Mouse (Mus musculus): Measurements from ENCODE around the gene Jmjd1c.
A peak's percentile ranks its signal among the peaks of the same experiment; 100 is the strongest.

The Jmjd1c gene

GRCm38 (mm10) chr10:67225528-67225927, 129.6 kb downstream of the Jmjd1c start:
- no peak for DNase-seq (ENCODE audit: low read depth, low spot score)

GRCm38 (mm10) chr10:67226109-67226508, 130.2 kb downstream of the Jmjd1c start:
- DNase-seq (ENCODE audit: low read depth, low spot score), result peak; percentile 60

- DNase-seq (ENCODE audit: low read depth, low spot score), result no peak
These were observed 130.6 kb downstream of the Jmjd1c start for GRCm38 (mm10) chr10:67226543-67226942.

- no peak for DNase-seq (ENCODE audit: low read depth, low spot score)
These were observed 134.5 kb downstream of the Jmjd1c start for GRCm38 (mm10) chr10:67230439-67230838.

- DNase-seq (ENCODE audit: low read depth, low spot score), result no peak
These were observed 151.2 kb downstream of the Jmjd1c start for GRCm38 (mm10) chr10:67247145-67247544.

- peak; percentile 57 for DNase-seq (ENCODE audit: low read depth, low spot score)
These were observed 153.6 kb downstream of the Jmjd1c start for GRCm38 (mm10) chr10:67249486-67249885.

- DNase-seq (ENCODE audit: low read depth, low spot score), result no peak
These were observed 154.9 kb downstream of the Jmjd1c start for GRCm38 (mm10) chr10:67250846-67251245.

- DNase-seq (ENCODE audit: low read depth, low spot score), result no peak
These were observed 156.4 kb downstream of the Jmjd1c start for GRCm38 (mm10) chr10:67252353-67252752.

- DNase-seq (ENCODE audit: low read depth, low spot score), result no peak
These were observed 157.2 kb downstream of the Jmjd1c start for GRCm38 (mm10) chr10:67253115-67253514.

GRCm38 (mm10) chr10:67264852-67265251, 168.9 kb downstream of the Jmjd1c start:
- DNase-seq (ENCODE audit: low read depth, low spot score), result no peak

- no peak for DNase-seq (ENCODE audit: low read depth, low spot score)
These were observed 180.0 kb downstream of the Jmjd1c start for GRCm38 (mm10) chr10:67275916-67276315.

- DNase-seq (ENCODE audit: low read depth, low spot score), result no peak
These were observed 185.9 kb downstream of the Jmjd1c start for GRCm38 (mm10) chr10:67281852-67282251.

GRCm38 (mm10) chr10:67282531-67282930, 186.6 kb downstream of the Jmjd1c start:
- DNase-seq (ENCODE audit: low read depth, low spot score), result no peak

- DNase-seq (ENCODE audit: low read depth, low spot score), result no peak
These were observed 187.6 kb downstream of the Jmjd1c start for GRCm38 (mm10) chr10:67283516-67283915.

- DNase-seq (ENCODE audit: low read depth, low spot score), result no peak
These were observed 188.4 kb downstream of the Jmjd1c start for GRCm38 (mm10) chr10:67284311-67284710.

- DNase-seq (ENCODE audit: low read depth, low spot score), result no peak
These were observed 188.8 kb downstream of the Jmjd1c start for GRCm38 (mm10) chr10:67284761-67285175.

GRCm38 (mm10) chr10:67285176-67285814, 189.4 kb downstream of the Jmjd1c start, which contains the start of gene Nrbf2:
TSS of gene Nrbf2 (minus strand) at chr10:67285305.
- peak; percentile 86 for DNase-seq (ENCODE audit: low read depth, low spot score)

GRCm38 (mm10) chr10:67287877-67288276, 192.0 kb downstream of the Jmjd1c start:
- peak; percentile 42 for DNase-seq (ENCODE audit: low read depth, low spot score)

GRCm38 (mm10) chr10:67290622-67291021, 194.7 kb downstream of the Jmjd1c start:
- no peak for DNase-seq (ENCODE audit: low read depth, low spot score)

- no peak for DNase-seq (ENCODE audit: low read depth, low spot score)
These were observed 195.2 kb downstream of the Jmjd1c start for GRCm38 (mm10) chr10:67291087-67291486.

- no peak for DNase-seq (ENCODE audit: low read depth, low spot score)
These were observed 199.4 kb downstream of the Jmjd1c start for GRCm38 (mm10) chr10:67295331-67295730.

- DNase-seq (ENCODE audit: low read depth, low spot score), result no peak
These were observed 200.1 kb downstream of the Jmjd1c start for GRCm38 (mm10) chr10:67295938-67296466.

- no peak for DNase-seq (ENCODE audit: low read depth, low spot score)
These were observed 200.7 kb downstream of the Jmjd1c start for GRCm38 (mm10) chr10:67296482-67297152.

Data from telencephalon, adult 2 months (tissue).